Mouse (Mus musculus) olfactory bulb, adult 2 months (tissue): Measurements from ENCODE around the gene Slc25a41.

Experiments used
- CTCF ChIP-seq: fragments of 200-500 bp; IDR thresholded peaks from 2 replicates; pipeline ENCODE4 v1.5.1; 2012; ENCODE audit warnings: low read depth, mild to moderate bottlenecking, low read length, moderate library complexity; ENCODE audit not compliant: insufficient read depth
- POLR2A ChIP-seq: fragments of 200-500 bp; IDR thresholded peaks from 2 replicates; pipeline ENCODE4 v1.6.1; 2012; ENCODE audit warnings: mild to moderate bottlenecking, low read depth, low read length, moderate library complexity; ENCODE audit not compliant: insufficient read depth

- TF ChIP-seq CTCF (no peak), POLR2A (no peak)
Observed at GRCm38 (mm10) chr17:56985656-56986055, 55.8 kb downstream of the Slc25a41 start.
